Mouse (Mus musculus) ES-E14 (cell line): ENCODE results near the gene Hist1h2ap. TPM values are rescaled to one million over a fixed set of nuclear protein-coding genes. Genes with fewer than 3 reads are reported as not detected.
"Not testable (repeated sequence)": the region's sequence is repeated elsewhere in the genome, so short reads cannot be mapped to it uniquely, and the experiment has no call there.

Experiments used
- DNase-seq: peaks from one replicate; pipeline ENCODE4 v3.0.0-alpha.2; 2013; ENCODE audit warnings: low read depth, low spot score
- H3K27ac ChIP-seq: 2 replicates; pipeline ENCODE4 v1.5.1; 2012; ENCODE audit warnings: low read depth, mild to moderate bottlenecking, low read length, moderate library complexity, mixed read lengths; ENCODE audit not compliant: poor library complexity, insufficient read depth, severe bottlenecking
- H3K36me3 ChIP-seq: 2 replicates; pipeline ENCODE4 v1.6.1; 2012; ENCODE audit warnings: mild to moderate bottlenecking, low read length, moderate library complexity, mixed read lengths; ENCODE audit not compliant: control insufficient read depth, poor library complexity, insufficient read depth, severe bottlenecking
- H3K4me1 ChIP-seq, 2 experiments: fragments of 150-350 bp in 1 of 2; sonication (generic) in 1 of 2; 2 replicates each; pipeline ENCODE4 v1.6.1; 2012; ENCODE audit warnings: low read length in 2 of 2, mild to moderate bottlenecking in 1 of 2, mixed read lengths in 1 of 2; ENCODE audit not compliant: control insufficient read depth in 2 of 2, insufficient read depth in 2 of 2, poor library complexity in 1 of 2
- H3K4me3 ChIP-seq, 2 experiments: fragments of 150-350 bp in 1 of 2; sonication (generic) in 1 of 2; 2 replicates each; pipeline ENCODE4 v1.5.1; 2012; ENCODE audit warnings: low read length in 2 of 2, low read depth in 1 of 2, mild to moderate bottlenecking in 1 of 2, mixed read lengths in 1 of 2; ENCODE audit not compliant: insufficient read depth in 1 of 2, poor library complexity in 1 of 2, severe bottlenecking in 1 of 2
- H3K9ac ChIP-seq: 2 replicates; pipeline ENCODE4 v1.6.1; 2012; ENCODE audit warnings: low read depth, mild to moderate bottlenecking, low read length, mixed read lengths; ENCODE audit not compliant: poor library complexity, insufficient read depth, severe bottlenecking
- H3K9me3 ChIP-seq: fragments of 150-350 bp; sonication (generic); 2 replicates; pipeline ENCODE4 v1.6.1; 2012; ENCODE audit warnings: low read depth, mild to moderate bottlenecking, low read length; ENCODE audit not compliant: control insufficient read depth, insufficient read depth
- CHD2 ChIP-seq: IDR thresholded peaks from 2 replicates; pipeline ENCODE4 v1.6.1; 2014; ENCODE audit warnings: mild to moderate bottlenecking, low read depth, low read length, inconsistent platforms
- HCFC1 ChIP-seq: IDR thresholded peaks from 2 replicates; pipeline ENCODE4 v1.6.1; 2012; ENCODE audit warnings: low read length, inconsistent platforms, borderline replicate concordance; ENCODE audit not compliant: insufficient read depth
- MAFK ChIP-seq: IDR thresholded peaks from 2 replicates; pipeline ENCODE4 v1.6.1; 2014; ENCODE audit warnings: mild to moderate bottlenecking, low read depth, low read length, inconsistent platforms; ENCODE audit not compliant: insufficient read depth
- ZC3H11A ChIP-seq: IDR thresholded peaks from 2 replicates; pipeline ENCODE4 v1.6.1; 2012; ENCODE audit warnings: low read depth, mild to moderate bottlenecking, inconsistent platforms, low read length, borderline replicate concordance
- ZNF384 ChIP-seq: IDR thresholded peaks from 2 replicates; pipeline ENCODE4 v1.6.1; 2012; ENCODE audit warnings: low read depth, low read length, inconsistent platforms
- in situ Hi-C, 2 experiments: fragments of 600-800 bp; cut with MboI; formaldehyde crosslinking; loops; one replicate each; pipeline ENCODE4 v1.15.1; 2025; ENCODE audit warnings: low sequenced_read_pairs in 2 of 2, inconsistent platforms in 1 of 2; ENCODE audit not compliant: unreplicated experiment in 2 of 2
- total RNA-seq: library from RNA; depleted of rRNA; stranded (reverse); fragments of 300-350 nt; gene quantifications from 2 replicates; pipeline ENCODE4 v1.2.3, GENCODE M21; 2012

Hist1h2ap gene
- total RNA-seq, 1 experiment = 3,578 TPM

DNA sequence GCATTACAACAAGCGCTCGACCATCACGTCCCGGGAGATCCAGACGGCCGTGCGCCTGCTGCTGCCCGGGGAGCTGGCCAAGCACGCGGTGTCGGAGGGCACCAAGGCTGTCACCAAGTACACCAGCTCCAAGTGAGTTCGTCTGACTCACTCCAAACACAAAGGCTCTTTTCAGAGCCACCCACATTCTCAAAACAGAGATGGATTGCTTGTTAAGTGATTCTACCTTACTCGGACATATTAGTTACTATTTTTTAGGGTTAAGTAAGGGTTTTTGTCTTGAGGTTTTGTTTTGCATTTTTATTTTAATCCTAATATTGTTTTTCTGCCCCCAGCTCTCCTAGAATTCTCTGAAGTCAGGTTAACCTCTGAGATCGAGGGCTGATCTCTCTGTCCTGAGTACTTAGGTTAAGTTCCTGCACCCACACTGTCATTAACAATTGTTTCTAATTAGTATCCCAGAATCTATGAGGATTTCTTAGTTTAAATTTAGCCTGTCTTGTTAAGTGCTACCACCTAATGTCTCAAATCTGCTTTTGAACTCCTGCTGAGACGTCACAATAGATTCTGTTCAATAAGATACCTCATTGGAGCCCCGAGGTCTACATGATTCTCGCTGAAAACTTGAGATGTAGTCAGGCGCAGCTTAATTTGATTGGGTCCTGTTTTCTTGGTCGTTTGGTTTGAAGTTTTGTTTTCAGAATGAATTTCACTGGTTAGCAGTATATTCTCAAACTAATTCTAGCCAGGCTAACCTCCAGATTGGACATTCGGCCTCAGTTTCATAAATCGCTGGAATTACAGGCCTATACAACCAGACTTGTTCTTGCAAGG, 45.3 kb downstream of the Hist1h2ap start:
- Histone ChIP-seq H3K9me3 (no peaks in the 10 kb centered on the region), H3K36me3 (no peaks in the 10 kb centered on the region), H3K4me3 (peak overlapping the region; percentile 48 to 55; a peak in 3 of 4 replicates), H3K9ac (peak overlapping the region; percentile 63), H3K4me1 (peaks cover 7% of the 10 kb centered on the region in 2 experiments; a peak in 3 of 4 replicates), H3K27ac (peak overlapping the region; percentile 76; the same call in 1 of the 2 replicates)
- in situ Hi-C loops = no loop called here
- DNase-seq = no peak
- no peak for TF ChIP-seq ZC3H11A
- TF ChIP-seq MAFK = no peak
- TF ChIP-seq CHD2 = peak; percentile 60

DNA sequence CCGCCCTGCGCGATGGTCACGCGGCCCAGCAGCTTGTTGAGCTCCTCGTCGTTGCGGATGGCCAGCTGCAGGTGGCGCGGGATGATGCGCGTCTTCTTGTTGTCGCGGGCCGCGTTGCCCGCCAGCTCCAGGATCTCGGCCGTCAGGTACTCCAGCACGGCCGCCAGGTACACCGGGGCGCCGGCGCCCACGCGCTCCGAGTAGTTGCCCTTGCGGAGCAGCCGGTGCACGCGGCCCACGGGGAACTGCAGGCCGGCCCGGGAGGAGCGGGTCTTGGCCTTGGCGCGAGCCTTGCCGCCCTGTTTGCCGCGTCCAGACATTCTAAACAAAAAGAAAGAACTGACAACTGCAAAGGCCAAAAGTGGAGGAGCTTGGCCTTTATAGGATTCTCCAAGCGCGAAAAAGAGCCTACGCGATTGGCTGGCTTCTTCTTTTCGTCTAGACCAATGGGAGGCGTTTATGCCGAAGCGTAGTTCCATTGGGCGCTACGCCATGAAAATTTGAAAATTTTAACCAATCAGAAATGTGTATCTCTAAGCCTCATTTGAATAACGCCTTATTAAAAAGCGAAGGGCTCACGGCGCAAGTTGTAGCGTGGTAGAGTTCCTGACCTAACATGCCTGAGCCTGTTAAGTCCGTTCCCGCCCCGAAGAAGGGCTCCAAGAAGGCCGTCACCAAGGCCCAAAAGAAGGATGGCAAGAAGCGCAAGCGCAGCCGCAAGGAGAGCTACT, 46.2 kb downstream of the Hist1h2ap start, which contains the start of the genes Hist1h2an and Hist1h2bp:
TSS of gene Hist1h2an (minus strand) at position 320 of the 731 bp plus-strand sequence.
TSS of gene Hist1h2bp (plus strand) at position 563 of the 731 bp plus-strand sequence.
- H3K9me3 ChIP-seq, H3K36me3 ChIP-seq, in situ Hi-C loops, H3K4me1 ChIP-seq: not testable (repeated sequence)
- Histone ChIP-seq H3K9ac (peak within 1 kb of the TSS; percentile 67), H3K4me3 (peak within 1 kb of the TSS; percentile 52 to 55), H3K27ac (peak within 1 kb of the TSS; percentile 84)
- peak; percentile 92 for DNase-seq
- TF ChIP-seq CHD2 = peak; percentile 82; the same call in 1 of the 2 replicates

DNA sequence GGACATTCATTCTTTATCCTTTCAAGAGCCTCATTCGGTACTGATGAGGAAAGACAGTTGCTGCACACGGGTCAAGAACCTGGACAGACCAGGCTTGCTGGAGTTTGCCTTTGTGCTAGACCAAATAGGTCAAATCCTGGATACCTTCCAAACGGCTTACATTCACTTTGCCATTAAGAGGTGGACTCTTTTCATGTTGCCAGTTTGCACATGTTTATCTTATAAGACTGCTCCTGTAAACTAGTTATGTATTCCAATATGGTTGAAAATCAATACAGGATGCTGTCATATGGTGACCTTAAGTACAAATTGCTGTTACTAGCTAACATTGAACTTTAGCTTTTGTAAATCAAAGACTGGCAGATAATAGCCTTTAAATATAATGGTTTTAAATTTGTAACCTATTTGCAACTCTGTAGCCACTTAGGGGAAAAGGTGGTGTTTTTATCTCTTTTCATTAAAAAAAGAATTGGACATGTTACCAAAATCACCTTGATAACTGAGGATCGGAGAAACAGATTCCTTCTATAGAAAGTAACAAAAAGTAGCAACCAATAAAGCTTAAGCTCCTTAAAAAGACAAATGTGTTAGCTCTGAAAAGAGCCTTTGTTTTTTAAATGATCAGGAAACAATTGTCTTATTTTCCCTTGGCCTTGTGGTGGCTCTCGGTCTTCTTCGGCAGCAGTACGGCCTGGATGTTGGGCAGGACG, 47.0 kb downstream of the Hist1h2ap start:
- Histone ChIP-seq H3K4me1 (peaks cover 2 to 6% of the 10 kb centered on the region in 2 experiments; a peak in 2 of 4 replicates), H3K9ac (peak overlapping the region; percentile 67), H3K9me3 (no peaks in the 10 kb centered on the region), H3K27ac (peak overlapping the region; percentile 79; the same call in 1 of the 2 replicates), H3K4me3 (peak overlapping the region; percentile 17 to 52), H3K36me3 (no peaks in the 10 kb centered on the region)
- in situ Hi-C loops = no loop called here
- no peak for DNase-seq
- TF ChIP-seq MAFK = no peak
- no peak for TF ChIP-seq ZNF384
- TF ChIP-seq CHD2 = 0 out of 2 replicates have a peak, but pooled peaks have one; percentile 55

DNA sequence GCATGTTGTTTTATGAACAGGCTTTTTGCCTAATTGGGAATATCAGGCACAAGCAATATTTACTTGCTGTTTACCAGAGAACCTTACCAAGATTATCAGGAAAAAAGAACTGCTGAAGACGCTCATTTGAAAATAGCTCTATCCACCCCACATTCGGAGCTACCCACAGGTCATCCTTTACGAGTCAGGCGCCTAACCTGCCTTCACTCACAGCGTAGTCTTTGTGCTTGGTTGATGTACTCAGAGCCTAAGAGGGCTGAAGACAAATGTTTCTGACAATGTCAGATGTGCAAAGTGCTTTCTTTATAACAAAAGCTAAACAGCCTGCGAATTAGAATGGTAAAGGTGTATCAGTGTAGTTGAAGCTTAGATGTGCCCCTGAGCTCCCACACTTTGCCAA, 49.0 kb downstream of the Hist1h2ap start:
- no peak for TF ChIP-seq ZC3H11A
- no peak for TF ChIP-seq CHD2
- TF ChIP-seq MAFK = no peak
- TF ChIP-seq ZNF384 = no peak
- TF ChIP-seq HCFC1 = no peak
- Histone ChIP-seq H3K27ac (peak overlapping the region; percentile 40; the same call in 1 of the 2 replicates), H3K9ac (peak overlapping the region; percentile 38; the same call in 1 of the 2 replicates), H3K4me1 (peaks cover 0 to 2% of the 10 kb centered on the region in 2 experiments; a peak in 2 of 4 replicates), H3K4me3 (no peak overlapping the region), H3K9me3 (no peaks in the 10 kb centered on the region), H3K36me3 (no peaks in the 10 kb centered on the region)
- in situ Hi-C loops = no loop called here
- no peak for DNase-seq
